Mouse (Mus musculus): ENCODE measurements around the gene Enpp1.

Enpp1 gene

DNA sequence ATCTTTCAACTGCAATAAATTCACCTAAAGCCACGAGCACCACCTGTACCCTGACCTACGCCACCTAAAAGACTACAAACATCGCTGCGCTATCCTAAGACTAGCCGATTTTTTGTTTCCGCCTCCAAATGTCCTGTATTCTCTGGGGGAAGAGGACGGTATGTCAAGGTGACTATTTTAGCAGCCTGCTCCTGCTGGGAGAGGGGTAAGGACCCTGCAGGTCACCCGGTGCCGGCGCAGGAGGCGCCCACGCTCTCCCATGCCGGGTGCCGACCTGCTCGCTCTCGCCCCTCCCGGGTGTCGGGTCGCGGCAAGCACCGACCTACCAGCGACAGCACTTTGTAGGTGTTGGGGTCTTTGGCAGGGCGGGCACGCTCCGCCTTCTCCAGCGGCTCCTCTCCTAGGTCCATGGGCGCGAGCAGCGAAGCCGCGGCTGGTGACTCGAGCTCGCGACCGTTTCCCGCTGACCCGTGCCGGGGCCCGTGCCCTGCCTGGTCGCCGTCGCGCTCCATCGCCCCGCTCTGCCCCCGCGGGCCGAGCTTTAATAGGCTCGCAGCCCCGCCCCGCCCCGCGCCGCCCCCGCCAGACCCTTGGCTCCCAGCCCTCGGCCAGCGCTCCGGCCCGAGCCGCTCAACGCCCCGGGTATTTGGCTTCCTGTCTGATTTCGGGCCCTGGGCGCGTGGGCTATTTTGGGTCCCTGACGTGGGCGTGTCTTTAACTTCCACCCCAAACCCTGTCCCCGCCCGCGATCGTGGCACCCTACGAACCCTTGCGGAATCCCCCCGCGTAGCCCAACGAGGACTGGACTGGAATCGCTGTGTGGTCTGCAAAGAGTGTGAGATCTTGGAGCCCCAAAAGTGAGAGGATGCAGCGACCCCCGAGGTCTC lies at the start of gene Enpp1:
Gene Enpp1 (minus strand): TSS at position 680 of the 887 bp plus-strand sequence.
- in situ Hi-C loops (cut with MboI, MseI) = no loop called here

DNA sequence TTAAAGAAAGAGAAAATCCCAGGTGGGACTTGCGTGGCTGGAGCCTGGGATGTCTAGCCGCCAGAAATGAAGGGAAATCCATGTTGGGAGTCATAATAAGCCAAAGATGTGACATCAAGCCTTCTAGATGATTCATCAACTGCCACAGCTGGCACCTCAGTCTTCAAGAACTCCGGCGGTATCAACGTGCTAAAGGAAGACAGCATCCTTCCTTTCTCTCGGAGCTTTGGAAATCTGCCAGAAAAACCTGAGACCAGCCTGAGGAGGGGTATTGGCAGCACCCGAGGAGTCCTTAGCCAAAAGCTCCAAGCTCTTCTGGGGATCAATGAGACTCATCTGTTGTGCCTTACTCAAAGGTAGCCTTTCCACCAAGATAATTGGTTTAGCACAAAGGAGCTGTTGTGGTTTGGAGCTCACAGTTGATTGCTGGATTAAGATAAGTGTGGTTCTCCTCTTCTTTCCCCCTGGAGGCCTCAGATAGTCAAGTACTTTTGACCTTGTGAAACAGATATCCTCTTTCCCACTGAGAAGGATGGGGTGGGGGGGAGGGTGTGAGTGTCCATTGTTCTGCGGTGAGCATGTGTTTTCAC lies 46.5 kb upstream of the Enpp1 start:
- in situ Hi-C loops (cut with MboI, MseI) = no loop called here

DNA sequence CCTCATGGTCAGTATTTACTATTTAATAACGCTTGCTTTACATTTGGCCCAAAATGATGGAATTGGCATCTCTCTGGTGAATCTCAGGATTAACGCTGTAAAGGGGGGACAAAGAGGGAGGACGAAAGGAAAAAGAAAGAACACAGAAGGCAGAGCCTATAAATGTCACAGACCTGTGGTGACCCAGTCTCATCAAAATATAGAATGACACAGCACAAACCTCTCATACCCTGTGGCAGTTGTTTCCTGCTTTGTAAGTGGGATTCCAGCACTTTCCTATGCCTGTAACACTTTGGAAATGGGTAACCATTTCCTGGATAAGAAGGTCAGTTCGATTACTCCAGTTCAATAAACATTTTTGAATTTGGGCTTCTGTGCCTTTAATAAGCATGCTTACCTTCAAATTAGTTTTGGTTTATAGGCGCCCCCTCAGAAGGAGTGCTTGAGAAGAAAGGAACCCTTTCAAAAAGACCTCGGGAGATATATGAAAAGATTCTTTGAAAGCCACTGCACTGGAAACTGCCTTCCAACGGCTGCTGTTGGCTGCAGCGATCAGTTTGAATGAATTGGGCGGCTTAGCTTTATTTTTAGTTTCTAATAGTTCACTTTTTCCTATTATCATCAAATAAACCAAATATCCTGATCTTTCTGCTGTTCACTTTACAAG lies 43.0 kb upstream of the Enpp1 start:
- in situ Hi-C loops (cut with MboI, MseI) = no loop called here

DNA sequence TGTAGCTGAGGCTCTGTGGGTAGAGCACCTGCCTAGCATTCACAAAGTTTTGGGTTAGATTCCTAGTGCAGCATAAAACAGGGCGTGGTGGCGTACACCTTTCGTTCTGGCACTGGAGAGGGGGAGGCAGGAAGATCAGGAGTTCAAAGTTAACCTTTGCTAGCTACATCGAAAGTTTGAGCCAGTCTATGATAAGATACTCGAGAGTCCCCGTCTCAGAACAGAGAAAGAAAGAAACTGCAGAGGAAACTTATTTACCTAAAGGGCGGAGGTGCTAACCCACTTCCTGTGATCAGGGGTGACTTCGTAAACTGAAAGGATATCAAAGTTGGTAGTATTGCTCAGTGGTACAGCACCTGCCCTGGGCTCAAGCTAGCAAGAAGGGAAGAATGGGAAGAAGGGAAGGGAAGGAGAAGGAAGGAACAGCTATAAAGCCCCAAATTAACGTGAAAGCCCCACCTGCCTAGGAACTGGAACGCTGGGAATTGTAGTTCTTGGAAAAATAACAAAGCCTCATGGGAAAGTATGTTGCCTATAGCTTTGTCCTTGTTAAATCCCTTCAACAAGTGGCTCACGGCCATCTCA lies 42.4 kb upstream of the Enpp1 start:
- in situ Hi-C loops (cut with MboI, MseI) = no loop called here

DNA sequence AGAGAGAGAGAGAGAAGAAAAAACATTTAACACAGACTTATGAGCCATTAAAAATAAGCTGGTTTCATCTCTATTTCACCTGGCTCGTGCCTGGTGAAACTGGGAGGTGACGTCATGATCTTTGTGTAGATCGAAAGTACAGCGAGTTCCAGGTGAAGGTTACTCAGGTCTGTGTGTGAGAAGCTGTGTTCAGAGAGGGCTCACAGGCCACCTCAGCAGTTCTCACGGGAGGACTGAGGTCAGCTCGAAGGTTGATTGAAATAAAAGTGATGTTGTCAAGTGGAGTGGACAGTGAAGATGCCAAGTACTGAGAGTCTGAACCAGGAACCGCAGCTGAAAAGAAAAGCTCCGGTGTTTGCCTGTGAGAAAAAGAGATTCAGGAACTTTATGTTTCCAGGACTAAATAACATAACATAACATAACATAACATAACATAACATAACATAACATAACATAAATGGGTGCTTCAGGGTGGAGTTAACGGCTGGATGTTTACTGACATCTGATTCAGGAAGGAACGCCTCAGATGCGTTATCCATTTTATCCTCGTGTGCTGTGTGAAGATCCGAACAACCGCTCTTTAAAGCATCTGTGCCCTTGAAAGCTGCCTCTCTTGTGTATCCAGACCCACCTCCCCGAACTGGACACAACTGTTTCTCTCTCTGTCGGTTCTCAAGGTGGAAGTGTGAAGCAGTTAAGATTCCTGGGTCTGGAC lies 41.7 kb upstream of the Enpp1 start:
- in situ Hi-C loops (cut with MboI, MseI) = no loop called here

DNA sequence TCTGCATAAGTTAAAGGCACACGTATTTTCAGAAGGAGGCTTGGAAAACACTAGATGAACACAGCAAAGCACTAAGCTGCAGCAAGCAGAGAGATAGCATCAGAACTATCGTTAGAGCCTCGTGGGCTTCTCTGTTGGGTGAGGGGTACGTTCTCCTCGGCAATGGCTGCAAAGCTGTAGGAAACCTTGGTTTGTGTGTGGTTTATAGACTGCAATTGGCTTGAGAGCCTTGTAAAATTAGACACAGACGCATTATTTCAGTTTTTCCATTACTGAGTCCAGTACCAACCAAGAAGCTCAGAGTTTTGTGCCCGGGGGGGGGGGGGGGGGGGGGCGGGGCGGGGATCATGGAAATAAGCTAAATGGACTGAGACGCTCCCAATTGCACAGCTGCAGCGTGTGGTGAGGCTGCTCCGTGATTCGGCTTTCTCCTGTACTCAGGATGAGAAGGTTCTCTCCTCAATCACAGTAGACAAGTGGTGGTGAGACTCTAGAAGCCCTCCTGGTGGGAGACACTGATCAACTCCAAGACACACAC lies 31.1 kb upstream of the Enpp1 start:
- in situ Hi-C loops (cut with MboI, MseI) = no loop called here

DNA sequence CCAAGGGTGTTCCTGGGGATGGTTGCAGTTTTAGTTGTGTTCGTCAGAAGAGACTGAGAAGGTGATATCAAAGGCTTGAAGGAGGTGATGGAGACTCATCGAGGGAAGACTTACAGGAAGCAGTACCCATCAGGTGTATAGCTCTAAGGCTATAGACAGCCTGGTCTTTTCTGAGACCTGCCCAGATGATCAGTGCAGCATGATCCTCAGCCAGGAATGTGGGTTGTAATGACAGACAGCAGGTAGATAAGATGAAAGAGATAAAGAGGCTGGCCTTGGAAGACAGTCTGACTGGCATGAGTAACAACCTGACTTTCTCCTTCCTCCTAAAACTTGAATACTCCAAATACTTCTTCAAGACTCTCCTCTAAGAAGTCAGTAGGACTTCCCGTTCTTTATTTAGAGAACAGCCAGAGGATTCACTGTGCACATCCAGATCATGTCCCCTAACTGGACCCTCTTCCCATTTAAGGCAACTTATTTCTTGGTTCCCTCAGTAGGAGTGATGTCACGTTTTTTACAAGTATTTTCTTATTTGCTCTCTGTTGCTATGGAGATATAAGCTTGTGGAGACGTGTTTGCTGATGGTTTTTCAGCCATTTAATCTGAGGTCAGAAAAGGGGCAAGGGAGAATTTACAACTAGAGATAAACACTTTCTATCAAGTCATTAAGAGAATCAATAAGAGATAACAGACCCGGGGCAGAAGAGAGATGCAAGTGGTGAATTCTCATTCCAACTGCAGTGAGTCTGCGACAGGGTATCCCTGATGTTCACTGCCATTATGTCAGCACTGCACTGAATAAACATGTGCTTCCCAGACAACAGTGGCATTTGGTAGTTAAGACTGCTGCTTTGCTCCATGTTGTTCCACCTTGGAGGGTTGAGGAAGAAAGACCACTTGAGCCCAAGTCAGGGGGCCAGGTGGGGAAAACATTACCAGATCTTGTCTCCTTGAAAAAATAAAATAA lies 29.6 kb upstream of the Enpp1 start:
- in situ Hi-C loops (cut with MboI, MseI) = no loop called here

DNA sequence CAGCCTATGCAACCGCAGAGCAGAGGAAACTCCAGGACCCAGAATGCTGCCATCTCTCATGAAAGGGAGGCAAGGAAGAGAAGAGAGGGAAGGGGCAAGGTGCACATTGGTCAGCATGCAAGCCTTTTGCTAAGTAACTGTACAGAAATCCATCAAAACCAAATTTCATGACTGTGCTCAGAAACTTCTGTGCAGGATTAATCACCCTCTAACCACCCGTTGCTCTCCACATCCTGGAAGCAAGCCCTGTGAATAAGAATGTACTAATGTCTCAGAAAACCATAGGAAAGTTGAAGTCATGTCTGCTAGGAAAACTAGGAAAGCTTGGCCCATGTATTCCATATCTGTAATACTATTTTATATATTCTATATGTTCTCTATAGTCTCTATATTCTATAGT lies 27.2 kb upstream of the Enpp1 start:
- in situ Hi-C loops (cut with MboI, MseI) = no loop called here

DNA sequence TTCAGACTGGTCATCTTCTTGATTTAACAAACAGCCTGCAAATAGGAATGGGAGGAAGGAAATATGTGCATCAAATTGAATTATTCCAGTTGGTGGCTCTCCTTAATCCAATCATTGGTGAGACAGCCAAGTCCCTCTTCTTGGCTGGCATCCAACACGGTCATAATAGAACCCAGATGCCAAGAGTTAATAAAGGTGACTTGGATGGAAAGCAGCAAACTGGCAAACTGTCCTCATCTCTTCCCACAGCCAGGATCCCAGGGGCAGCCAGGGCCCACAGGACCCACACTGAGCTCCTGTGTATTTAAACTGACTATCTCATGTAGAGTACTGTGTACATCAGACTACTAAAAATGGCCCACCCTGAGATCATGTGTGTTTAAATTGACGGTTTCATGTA lies 26.5 kb upstream of the Enpp1 start:
- in situ Hi-C loops (cut with MboI, MseI) = no loop called here

DNA sequence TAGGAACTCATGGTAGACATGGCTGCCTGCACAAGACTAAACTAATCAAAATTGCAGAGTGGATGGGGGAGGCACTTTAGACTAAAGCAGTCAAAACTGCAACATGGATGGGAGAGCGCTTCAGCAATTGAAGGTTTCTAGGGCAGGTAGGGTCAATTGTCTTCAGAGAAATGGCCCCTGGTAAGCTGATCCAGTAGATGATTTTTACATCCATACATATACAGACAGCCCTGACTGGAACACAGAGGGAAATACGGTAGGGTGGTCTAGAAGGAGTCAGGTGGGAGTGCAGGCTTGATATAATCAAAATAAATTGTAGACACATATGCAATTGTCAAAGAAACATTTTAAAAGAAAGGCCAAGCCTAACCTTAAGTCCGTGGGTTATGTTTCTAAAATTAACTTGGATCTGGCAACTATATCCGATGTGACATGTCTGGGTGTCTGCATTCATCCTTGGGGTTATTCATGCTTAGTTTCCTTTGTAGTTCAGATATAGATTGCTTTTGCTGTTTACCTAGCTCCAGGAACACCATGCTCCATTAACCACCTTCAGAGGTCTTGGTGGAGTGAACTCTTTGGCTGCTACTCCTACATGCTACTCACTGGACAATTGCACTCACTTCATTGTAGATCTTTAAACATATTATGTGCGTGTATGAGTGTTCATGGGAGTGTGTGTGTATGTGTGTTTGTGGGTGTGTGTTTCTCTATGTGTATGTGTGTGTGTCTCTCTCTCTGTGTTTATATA lies 23.2 kb upstream of the Enpp1 start:
- in situ Hi-C loops (cut with MboI, MseI) = no loop called here

DNA sequence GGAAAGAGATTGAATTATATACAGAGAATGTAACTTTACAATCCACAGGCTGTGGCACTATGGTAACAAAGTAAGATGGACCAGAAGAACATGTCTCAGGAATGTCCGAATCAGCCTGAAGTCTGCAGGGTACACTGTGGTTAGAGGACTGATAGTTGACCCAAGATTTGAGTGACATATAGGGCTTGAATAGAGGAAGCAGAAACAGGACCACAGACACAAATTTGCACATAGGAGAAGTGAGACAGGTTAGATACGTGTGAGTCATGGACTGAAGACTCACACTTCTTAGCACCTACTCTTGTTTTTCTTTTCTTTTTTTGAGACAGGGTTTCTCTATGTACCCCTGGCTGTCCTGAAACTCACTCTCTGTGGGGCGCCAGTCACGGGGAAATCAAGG lies 15.5 kb upstream of the Enpp1 start:
- in situ Hi-C loops (cut with MboI, MseI) = no loop called here

DNA sequence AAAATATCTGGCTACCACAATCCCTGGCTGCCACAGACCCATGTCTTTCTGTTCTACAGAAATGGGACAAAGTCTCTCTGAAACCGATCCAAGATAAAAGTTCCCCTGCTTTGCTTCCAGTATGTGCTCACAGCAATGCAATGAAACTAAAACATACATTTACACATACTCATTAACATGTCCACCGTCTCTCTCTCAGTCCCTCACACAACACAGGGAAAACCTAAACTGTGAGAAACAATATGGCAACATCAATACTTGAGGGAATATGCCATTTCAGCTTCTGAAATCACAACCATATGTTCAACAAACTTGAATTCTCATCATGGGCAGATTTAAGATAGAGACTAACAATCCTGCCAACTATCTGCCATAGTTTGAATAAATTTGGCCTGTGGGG lies 13.2 kb upstream of the Enpp1 start:
- in situ Hi-C loops (cut with MboI, MseI) = no loop called here

DNA sequence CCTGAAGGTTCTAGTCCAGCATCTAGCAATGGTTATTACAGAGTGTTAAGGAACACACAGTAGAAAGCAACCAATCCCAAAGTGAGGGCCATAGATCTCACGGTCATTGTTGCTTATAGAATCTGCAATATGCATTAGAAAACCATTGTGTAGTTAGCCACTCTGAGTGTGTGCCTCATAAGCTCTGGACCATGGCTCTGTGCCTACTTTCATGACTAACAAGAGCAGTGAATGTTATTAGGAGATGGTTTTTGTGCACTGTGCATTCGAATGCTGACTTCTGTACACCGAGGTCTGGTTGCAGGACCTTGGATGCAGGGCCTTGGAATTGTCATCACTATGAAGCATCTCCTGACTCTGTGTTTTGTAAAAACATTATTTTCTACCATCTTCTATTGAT lies 9.9 kb upstream of the Enpp1 start:
- in situ Hi-C loops (cut with MboI, MseI) = no loop called here

DNA sequence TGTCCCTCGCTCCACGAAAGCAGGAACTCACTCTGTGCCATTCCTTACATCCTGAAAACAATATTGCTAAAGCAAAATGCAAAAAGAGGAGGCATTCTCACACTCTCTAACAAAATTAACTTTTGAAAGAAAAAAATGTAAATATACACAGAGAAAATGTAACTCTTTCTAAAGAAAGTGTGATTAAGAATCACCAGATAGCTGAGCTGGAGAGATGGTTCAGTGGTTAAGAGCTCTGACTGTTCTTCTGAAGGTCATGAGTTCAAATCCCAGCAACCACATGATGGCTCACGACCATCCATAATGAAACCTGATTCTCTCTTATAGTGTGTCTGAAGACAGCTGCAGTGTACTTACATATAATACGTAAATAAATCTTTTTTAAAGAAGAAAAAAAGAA lies 7.4 kb upstream of the Enpp1 start:
- in situ Hi-C loops (cut with MboI, MseI) = no loop called here

DNA sequence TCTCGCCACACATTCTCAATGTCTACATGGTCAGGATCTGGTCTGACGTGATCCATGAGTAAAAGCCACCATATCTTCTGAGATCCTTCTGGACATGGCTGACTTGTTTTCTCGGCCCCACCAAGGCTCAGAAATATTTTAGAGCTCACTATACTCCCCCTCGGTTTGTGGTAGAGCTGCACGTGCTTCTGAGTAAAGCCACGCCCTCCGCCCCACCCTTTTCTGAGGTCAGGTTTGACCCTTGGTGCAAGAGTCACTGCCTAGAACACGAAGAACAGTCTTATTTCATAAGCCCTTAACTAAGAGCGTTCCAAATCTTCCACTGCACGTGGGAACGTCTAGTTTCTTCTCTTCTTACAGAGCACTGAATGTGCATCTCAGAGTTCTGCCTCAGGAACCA lies 6.8 kb upstream of the Enpp1 start:
- in situ Hi-C loops (cut with MboI, MseI) = no loop called here

DNA sequence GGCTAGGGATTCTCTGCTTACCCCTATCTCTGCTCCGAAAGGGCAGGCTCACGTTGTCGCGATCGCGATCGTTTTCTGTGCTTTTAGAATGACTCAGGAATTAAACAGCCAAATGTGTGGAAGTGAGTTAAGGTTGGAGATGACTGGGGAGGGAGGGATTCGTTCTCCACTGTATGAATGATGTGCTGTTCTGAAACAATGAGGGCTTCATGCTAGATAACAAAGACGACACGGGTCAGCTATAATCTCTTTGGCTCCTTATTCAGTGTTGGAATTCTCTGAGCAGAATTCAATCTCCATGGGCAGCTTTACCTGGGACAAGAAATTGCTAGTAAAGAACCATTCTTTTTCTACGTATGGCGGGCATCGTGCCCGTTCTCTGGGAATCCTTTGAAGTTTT lies 6.1 kb upstream of the Enpp1 start:
- in situ Hi-C loops (cut with MboI, MseI) = no loop called here

DNA sequence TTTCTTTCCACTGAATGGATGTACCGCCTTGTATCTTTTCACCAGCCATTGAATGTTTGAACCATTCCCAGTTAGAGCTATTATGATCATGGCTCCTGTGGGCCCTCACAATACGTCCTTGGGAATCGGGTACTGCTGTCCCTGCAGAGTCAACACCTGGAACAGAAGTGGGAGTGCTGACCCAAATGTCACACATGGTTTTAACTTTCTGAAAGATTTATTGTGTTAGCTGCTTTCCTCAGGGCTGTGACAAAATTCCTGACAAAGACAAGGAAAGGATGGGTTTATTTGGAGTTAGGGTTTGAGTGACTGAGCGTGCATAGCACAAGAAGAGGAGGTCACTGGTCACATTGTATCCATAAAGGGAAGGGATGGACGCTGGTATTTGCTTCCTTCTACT lies 4.3 kb upstream of the Enpp1 start:
- in situ Hi-C loops (cut with MboI, MseI) = no loop called here

DNA sequence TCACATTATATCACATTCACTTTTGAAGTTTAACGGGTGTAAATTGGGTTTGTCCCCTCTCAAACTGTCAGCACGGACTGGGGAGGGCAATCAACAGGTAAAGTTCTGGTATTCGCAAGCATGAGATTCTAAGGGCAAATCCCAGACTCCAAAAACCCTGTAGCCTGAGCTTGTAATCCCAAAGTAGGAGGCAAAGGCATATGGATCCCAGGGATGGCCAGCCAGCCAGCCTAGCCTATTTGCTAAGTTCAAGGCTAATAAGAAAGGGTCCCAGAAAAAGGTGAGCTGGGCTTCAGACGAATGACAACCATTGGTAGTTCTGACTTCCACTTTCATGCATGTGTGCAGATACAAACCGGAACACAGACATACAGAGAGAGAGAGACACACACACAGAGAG lies 942 bp upstream of the Enpp1 start:
- in situ Hi-C loops (cut with MboI, MseI) = no loop called here

DNA sequence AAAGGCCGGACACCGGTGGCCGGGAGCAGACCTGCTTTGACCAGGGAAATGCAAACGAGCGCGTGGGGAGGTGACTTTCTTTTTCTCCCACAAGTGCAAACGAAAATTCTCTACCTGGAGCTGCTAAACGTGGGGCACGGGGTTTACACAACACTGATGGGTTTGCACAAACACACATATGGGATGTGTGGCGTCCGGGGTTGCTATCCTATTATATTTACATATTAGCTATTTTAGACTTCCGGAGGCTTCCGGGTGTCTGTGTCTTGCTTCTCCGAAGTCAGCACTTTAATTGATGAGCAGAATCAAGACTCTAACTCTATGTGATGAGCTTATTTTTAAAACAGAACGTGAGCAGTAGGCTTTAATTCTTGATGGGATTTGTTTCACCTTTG lies 405 bp upstream of the Enpp1 start:
- in situ Hi-C loops (cut with MboI, MseI) = no loop called here

DNA sequence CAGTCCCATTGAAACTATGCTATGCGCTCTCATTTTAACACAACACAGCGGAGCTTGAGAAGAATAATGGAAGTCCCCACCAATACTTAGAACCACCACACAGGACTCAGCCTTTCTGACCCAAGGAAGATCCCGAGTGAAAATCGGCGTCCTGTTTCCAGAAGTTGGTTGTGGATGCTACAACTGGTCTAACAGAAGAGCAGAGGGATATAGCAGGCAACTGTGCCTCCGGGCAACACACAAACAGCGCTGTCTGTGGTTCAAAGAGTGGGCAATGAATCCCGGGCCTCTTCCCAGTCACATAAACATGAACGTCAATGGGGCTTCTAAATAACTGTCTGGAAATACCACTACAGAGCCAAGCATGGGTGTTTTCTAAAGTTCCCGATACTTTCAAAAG lies 888 bp downstream of the Enpp1 start:
- in situ Hi-C loops (cut with MboI, MseI) = no loop called here

All from T-helper 2 cell (primary cell).